Mouse (Mus musculus) heart, embryonic 13.5 days (tissue): ENCODE results near the gene Serpinb9. TPM values are rescaled to one million over a fixed set of nuclear protein-coding genes. Genes with fewer than 3 reads are reported as not detected.

Source experiments
- ATAC-seq: fragments of 200-750 bp; cut with Nextera tagmentation; 2 replicates; pipeline ENCODE4 v1.8.0; 2017; ENCODE audit warnings: moderate TSS enrichment; ENCODE audit not compliant: insufficient number of reproducible peaks, low FRiP score, low TSS enrichment; ENCODE audit errors: extremely low read depth
- H3K27ac ChIP-seq: fragments of 300-500 bp; sonication (generic); replicated peaks from 2 replicates; pipeline ENCODE4 v1.5.1; 2015; ENCODE audit warnings: moderate library complexity, mild to moderate bottlenecking, inconsistent platforms
- H3K27me3 ChIP-seq: fragments of 300-500 bp; sonication (generic); replicated peaks from 2 replicates; pipeline ENCODE4 v1.6.1; 2015; ENCODE audit warnings: mild to moderate bottlenecking, inconsistent platforms
- H3K36me3 ChIP-seq: fragments of 300-500 bp; sonication (generic); 2 replicates; pipeline ENCODE4 v1.6.1; 2015; ENCODE audit warnings: mild to moderate bottlenecking, inconsistent platforms
- H3K4me1 ChIP-seq: fragments of 300-500 bp; sonication (generic); 2 replicates; pipeline ENCODE4 v1.6.1; 2015; ENCODE audit warnings: inconsistent platforms
- H3K4me2 ChIP-seq: fragments of 300-500 bp; sonication (generic); 2 replicates; pipeline ENCODE4 v1.6.1; 2015; ENCODE audit warnings: inconsistent platforms, mild to moderate bottlenecking, moderate library complexity
- H3K4me3 ChIP-seq: fragments of 300-500 bp; sonication (generic); 2 replicates; pipeline ENCODE4 v1.5.1; 2015; ENCODE audit warnings: moderate library complexity, mild to moderate bottlenecking, inconsistent platforms
- H3K9ac ChIP-seq: fragments of 300-500 bp; sonication (generic); 2 replicates; pipeline ENCODE4 v1.6.1; 2015; ENCODE audit warnings: inconsistent platforms, mild to moderate bottlenecking, moderate library complexity
- H3K9me3 ChIP-seq: fragments of 300-500 bp; sonication (generic); 2 replicates; pipeline ENCODE4 v1.6.1; 2016; ENCODE audit warnings: inconsistent platforms
- WGBS: fragments of 180-500 bp; shearing (Covaris S2); methylation state at CpG from one replicate; pipeline ENCODE4 v1.1.7; 2015; ENCODE audit warnings: mixed read lengths; 5-methylcytosine and 5-hydroxymethylcytosine counted together
- polyA plus RNA-seq: library from polyadenylated mRNA; unstranded; fragments of >200 nt; fragmentation: Nextera tagmentation; extraction: Ambion mirVana; gene quantifications from 2 replicates; pipeline ENCODE4 v1.2.1, GENCODE M21; 2015

The Serpinb9 gene
- polyA plus RNA-seq, 1 experiment from 2014 or later, result 7.8 TPM

- no peaks in the 10 kb centered on the region for H3K27me3 ChIP-seq
- no peak for ATAC-seq
- no peaks in the 10 kb centered on the region for H3K9me3 ChIP-seq
- H3K27ac ChIP-seq, result peak overlapping the region; percentile 92
- H3K4me2 ChIP-seq, result peak overlapping the region; percentile 76
- 54% methylated on average over 9 of the region's 9 CpGs for WGBS
- peak overlapping the region; percentile 49 for H3K4me3 ChIP-seq
- H3K9ac ChIP-seq, result peak overlapping the region; percentile 83
- peaks cover 9% of the 10 kb centered on the region for H3K36me3 ChIP-seq
- H3K4me1 ChIP-seq, result peaks cover 26% of the 10 kb centered on the region
These were observed 718 bp downstream of the Serpinb9 start for GRCm38 (mm10) chr13:33003523-33004413.

GRCm38 (mm10) chr13:33004414-33005105, 1.5 kb downstream of the Serpinb9 start:
- Histone ChIP-seq H3K27ac (peak overlapping the region; percentile 92), H3K36me3 (peaks cover 16% of the 10 kb centered on the region), H3K9ac (peak overlapping the region; percentile 83), H3K9me3 (no peaks in the 10 kb centered on the region), H3K4me2 (peak overlapping the region; percentile 76), H3K27me3 (no peaks in the 10 kb centered on the region), H3K4me3 (peak overlapping the region; percentile 49), H3K4me1 (peaks cover 26% of the 10 kb centered on the region)
- 13% methylated on average over 12 of the region's 12 CpGs for WGBS
- peak; percentile 78 for ATAC-seq

- ATAC-seq, result no peak
- no peaks in the 10 kb centered on the region for H3K27me3 ChIP-seq
- 63% methylated on average over 2 of the region's 2 CpGs for WGBS
- 0 out of 2 replicates have a peak overlapping the region, but pooled peaks have one; percentile 83 for H3K9ac ChIP-seq
- H3K36me3 ChIP-seq, result peaks cover 23% of the 10 kb centered on the region
- H3K9me3 ChIP-seq, result no peaks in the 10 kb centered on the region
- H3K4me2 ChIP-seq, result peak overlapping the region; percentile 76
- peaks cover 26% of the 10 kb centered on the region for H3K4me1 ChIP-seq
- H3K4me3 ChIP-seq, result no peak overlapping the region
- no peak overlapping the region; the same call in 1 of the 2 replicates for H3K27ac ChIP-seq
These were observed 2.5 kb downstream of the Serpinb9 start for GRCm38 (mm10) chr13:33005501-33006075.

- WGBS, result 69% methylated on average over 3 of the region's 3 CpGs
- Histone ChIP-seq H3K36me3 (peaks cover 26% of the 10 kb centered on the region), H3K27me3 (no peaks in the 10 kb centered on the region), H3K4me3 (no peak overlapping the region), H3K4me2 (no peak overlapping the region), H3K4me1 (peaks cover 26% of the 10 kb centered on the region), H3K9ac (no peak overlapping the region), H3K9me3 (no peaks in the 10 kb centered on the region), H3K27ac (no peak overlapping the region)
- no peak for ATAC-seq
These were observed 3.5 kb downstream of the Serpinb9 start for GRCm38 (mm10) chr13:33006555-33006954.

GRCm38 (mm10) chr13:33012395-33012794, 9.3 kb downstream of the Serpinb9 start:
- H3K4me2 ChIP-seq, result no peak overlapping the region
- WGBS, result 45% methylated on average over 1 of the region's 1 CpGs
- no peaks in the 10 kb centered on the region for H3K27me3 ChIP-seq
- H3K36me3 ChIP-seq, result peaks cover 52% of the 10 kb centered on the region
- no peaks in the 10 kb centered on the region for H3K4me1 ChIP-seq
- H3K9me3 ChIP-seq, result no peaks in the 10 kb centered on the region
- H3K27ac ChIP-seq, result no peak overlapping the region
- H3K9ac ChIP-seq, result no peak overlapping the region
- no peak for ATAC-seq
- H3K4me3 ChIP-seq, result no peak overlapping the region

- 62% methylated on average over 2 of the region's 2 CpGs for WGBS
- Histone ChIP-seq H3K4me3 (no peak overlapping the region), H3K36me3 (peaks cover 50% of the 10 kb centered on the region)
These were observed 10.2 kb downstream of the Serpinb9 start for GRCm38 (mm10) chr13:33013271-33013670.

GRCm38 (mm10) chr13:33022371-33022770, 19.3 kb downstream of the Serpinb9 start:
- no peak overlapping the region for H3K9ac ChIP-seq
- H3K36me3 ChIP-seq, result 0 out of 2 replicates have a peak, but pooled peaks cover 3% of the 10 kb centered on the region

More at GRCm38 (mm10) chr13:33013271-33013670, 10.2 kb downstream of the Serpinb9 start:
- Histone ChIP-seq H3K9me3 (no peaks in the 10 kb centered on the region), H3K9ac (no peak overlapping the region), H3K4me2 (no peak overlapping the region), H3K4me1 (no peaks in the 10 kb centered on the region), H3K27ac (no peak overlapping the region), H3K27me3 (no peaks in the 10 kb centered on the region)
- ATAC-seq, result no peak

GRCm38 (mm10) chr13:33026427-33027057, 23.5 kb downstream of the Serpinb9 start:
- no peak overlapping the region for H3K4me3 ChIP-seq
- H3K4me1 ChIP-seq, result peaks cover 27% of the 10 kb centered on the region
- H3K27ac ChIP-seq, result no peak overlapping the region
- no peak overlapping the region for H3K4me2 ChIP-seq
- no peaks in the 10 kb centered on the region for H3K9me3 ChIP-seq
- H3K9ac ChIP-seq, result no peak overlapping the region
- no peak for ATAC-seq
- 57% methylated on average over 1 of the region's 1 CpGs for WGBS
- no peaks in the 10 kb centered on the region for H3K27me3 ChIP-seq
- H3K36me3 ChIP-seq, result no peaks in the 10 kb centered on the region

More at GRCm38 (mm10) chr13:33022371-33022770, 19.3 kb downstream of the Serpinb9 start:
- ATAC-seq, result no peak
- H3K27ac ChIP-seq, result no peak overlapping the region
- no peak overlapping the region for H3K4me3 ChIP-seq
- H3K27me3 ChIP-seq, result no peaks in the 10 kb centered on the region
- no peak overlapping the region for H3K4me2 ChIP-seq
- H3K4me1 ChIP-seq, result peaks cover 6% of the 10 kb centered on the region; the same call in 1 of the 2 replicates
- WGBS, result 79% methylated on average over 1 of the region's 1 CpGs
- H3K9me3 ChIP-seq, result peaks cover 7% of the 10 kb centered on the region

GRCm38 (mm10) chr13:33027244-33027643, 24.2 kb downstream of the Serpinb9 start, which contains the start of gene Serpinb9b:
Gene Serpinb9b, plus strand, starts transcription at chr13:33027416.
- Histone ChIP-seq H3K36me3 (no peaks in the 10 kb centered on the region), H3K27me3 (no peaks in the 10 kb centered on the region), H3K27ac (no peak within 1 kb of the TSS), H3K9me3 (no peaks in the 10 kb centered on the region), H3K9ac (no peak within 1 kb of the TSS), H3K4me1 (peaks cover 27% of the 10 kb centered on the region), H3K4me2 (no peak within 1 kb of the TSS), H3K4me3 (no peak within 1 kb of the TSS)
- ATAC-seq, result no peak
- 77% methylated on average over 2 of the region's 2 CpGs for WGBS

- Histone ChIP-seq H3K4me1 (peaks cover 27% of the 10 kb centered on the region), H3K9me3 (no peaks in the 10 kb centered on the region), H3K4me3 (no peak overlapping the region), H3K36me3 (no peaks in the 10 kb centered on the region), H3K27me3 (no peaks in the 10 kb centered on the region), H3K4me2 (no peak overlapping the region), H3K9ac (no peak overlapping the region), H3K27ac (no peak overlapping the region)
- ATAC-seq, result no peak
- 29% methylated on average over 2 of the region's 2 CpGs for WGBS
These were observed 25.1 kb downstream of the Serpinb9 start for GRCm38 (mm10) chr13:33028146-33028545.

GRCm38 (mm10) chr13:33028550-33028949, 25.5 kb downstream of the Serpinb9 start:
- no peaks in the 10 kb centered on the region for H3K9me3 ChIP-seq
- no peaks in the 10 kb centered on the region for H3K36me3 ChIP-seq
- no peak overlapping the region for H3K27ac ChIP-seq
- H3K4me1 ChIP-seq, result peaks cover 27% of the 10 kb centered on the region
- no peak overlapping the region for H3K4me3 ChIP-seq
- no peaks in the 10 kb centered on the region for H3K27me3 ChIP-seq
- WGBS, result 25% methylated on average over 2 of the region's 2 CpGs
- 0 out of 2 replicates have a peak, but pooled peaks have one; percentile 14 for ATAC-seq
- H3K9ac ChIP-seq, result no peak overlapping the region
- no peak overlapping the region for H3K4me2 ChIP-seq
